Mouse (Mus musculus) cerebellum, adult 2 months (tissue): ENCODE measurements around the gene Ces2a.

ENCODE experiments used
- CTCF ChIP-seq: fragments of 200-500 bp; IDR thresholded peaks from 2 replicates; pipeline ENCODE4 v1.5.1; 2011; ENCODE audit warnings: low read depth, mild to moderate bottlenecking, control low read depth, low read length, moderate library complexity, borderline replicate concordance; ENCODE audit not compliant: insufficient read depth
- POLR2A ChIP-seq: fragments of 200-500 bp; IDR thresholded peaks from 2 replicates; pipeline ENCODE4 v1.6.1; 2011; ENCODE audit warnings: low read length, control low read depth, borderline replicate concordance; ENCODE audit not compliant: insufficient read depth

- no peak for TF ChIP-seq POLR2A
- TF ChIP-seq CTCF = no peak
These were observed 35.2 kb upstream of the Ces2a start for GRCm38 (mm10) chr8:104698556-104698955.
